ENCODE assay signal across 10 mouse cellular contexts in the genomic region with DNA sequence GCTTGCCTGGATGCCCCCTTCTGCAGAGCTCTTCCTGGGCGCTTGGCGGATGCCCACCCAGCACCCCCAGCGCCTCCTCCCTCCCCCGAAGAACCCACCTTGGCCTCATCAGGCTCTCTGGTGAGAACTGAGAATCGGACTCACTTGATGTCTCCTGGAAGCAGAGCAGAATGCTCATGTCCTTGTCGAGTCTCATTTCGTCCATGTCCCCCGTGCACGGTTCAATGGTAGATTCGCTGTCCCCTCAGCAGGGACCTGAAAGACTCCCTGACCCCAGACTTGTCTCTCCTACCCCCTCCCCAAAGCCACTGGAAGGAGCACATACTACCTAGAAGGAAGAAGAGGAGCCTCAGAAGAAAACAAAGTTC. TPM values are rescaled to one million over a fixed set of nuclear protein-coding genes. Genes with fewer than 3 reads are reported as not detected.
DNase-seq lines count a peak whose midpoint lies in the region; ATAC-seq and TF ChIP-seq lines count a peak whose summit lies in the region.
"Had no signal": no experiment of that assay in that cellular context is flagged by ENCODE, and none has a peak within 500 bp of the region (broad histone marks: within the 10 kb centered on the region; RNA-seq: fewer than 3 reads in every experiment).

No protein-coding gene starts in this region.

- ATAC-seq in hindbrain, embryonic 14.5 days (ENCODE audit: low FRiP score), result no peak
- ATAC-seq in limb, embryonic 15.5 days (ENCODE audit: insufficient number of reproducible peaks, low FRiP score, low TSS enrichment, low read depth), result no peak

- no peak for TF ChIP-seq POLR2A in kidney, adult 2 months (IDR thresholded peaks at IDR 0.05; ENCODE audit: low read depth, low read length)
- TF ChIP-seq POLR2A in ES-Bruce4 (IDR thresholded peaks at IDR 0.05; ENCODE audit: insufficient read depth, low read length), result no peak

- H3K36me3 ChIP-seq in kidney, adult 2 months (ENCODE audit: control insufficient read depth, insufficient read depth, low read length), result peaks cover 2% of the 10 kb centered on the region; the same call in 1 of the 2 replicates
- no peaks in the 10 kb centered on the region for H3K36me3 ChIP-seq in ES-Bruce4 (ENCODE audit: control insufficient read depth, insufficient read depth, low read length, poor library complexity, severe bottlenecking)
- no peaks in the 10 kb centered on the region for H3K36me3 ChIP-seq in hindbrain, embryonic 14.5 days (replicated peaks; ENCODE audit: control insufficient read depth, insufficient read depth)
- no peaks in the 10 kb centered on the region for H3K36me3 ChIP-seq in limb, embryonic 15.5 days
- H3K36me3 ChIP-seq: liver, embryonic 13.5 days had no signal

- H3K9ac ChIP-seq in ES-Bruce4 (ENCODE audit: low read depth, poor library complexity, severe bottlenecking), result no peak overlapping the region
- peak overlapping the region; percentile 97 for H3K9ac ChIP-seq in hindbrain, embryonic 14.5 days
- no peak overlapping the region for H3K9ac ChIP-seq in limb, embryonic 15.5 days
- H3K9ac ChIP-seq: liver, embryonic 13.5 days had no signal

- H3K4me3 ChIP-seq in kidney, adult 2 months (ENCODE audit: insufficient read depth, low read depth, low read length), result peak overlapping the region; percentile 91
- H3K4me3 ChIP-seq in ES-Bruce4 (ENCODE audit: low read depth, low read length), result peak overlapping the region; percentile 53; the same call in 1 of the 2 replicates
- peak overlapping the region; percentile 48 for H3K4me3 ChIP-seq in hindbrain, embryonic 14.5 days (replicated peaks; ENCODE audit: low read length)
- 0 out of 2 replicates have a peak overlapping the region, but pooled peaks have one; percentile 5 for H3K4me3 ChIP-seq in limb, embryonic 15.5 days

- no peak for DNase-seq in kidney, adult 2 months
- DNase-seq in kidney, postnatal 25 days, result no peak
- DNase-seq in hindbrain, embryonic 14.5 days (ENCODE audit: low spot score), result no peak
- no peak for DNase-seq in frontal cortex, postnatal 25 days (ENCODE audit: low spot score in 2 of 2)
- DNase-seq in cerebellum, postnatal 25 days, result no peak
- DNase-seq in testis, postnatal 10 days (ENCODE audit: low spot score), result no peak
- DNase-seq: liver, embryonic 13.5 days; right cerebral cortex, postnatal 14 days had no signal

- no peaks in the 10 kb centered on the region for H3K27me3 ChIP-seq in kidney, adult 2 months (replicated peaks; ENCODE audit: control insufficient read depth, insufficient read depth, low read length)
- H3K27me3 ChIP-seq in ES-Bruce4 (ENCODE audit: control insufficient read depth, insufficient read depth, low read length, poor library complexity, severe bottlenecking), result peaks cover 79% of the 10 kb centered on the region
- H3K27me3 ChIP-seq in hindbrain, embryonic 14.5 days (ENCODE audit: control insufficient read depth, insufficient read depth, low read length), result peaks cover 88% of the 10 kb centered on the region
- H3K27me3 ChIP-seq in limb, embryonic 15.5 days, result peaks cover 100% of the 10 kb centered on the region

- no peak for TF ChIP-seq EP300 in ES-Bruce4 (IDR thresholded peaks at IDR 0.05; ENCODE audit: insufficient read depth, low read depth, low read length)

- peak overlapping the region; percentile 92; the same call in 1 of the 2 replicates for H3K27ac ChIP-seq in kidney, adult 2 months (ENCODE audit: insufficient read depth, low read depth, low read length)
- H3K27ac ChIP-seq in ES-Bruce4 (ENCODE audit: insufficient read depth, low read length), result no peak overlapping the region
- peak overlapping the region; percentile 85 for H3K27ac ChIP-seq in hindbrain, embryonic 14.5 days
- no peak overlapping the region for H3K27ac ChIP-seq in limb, embryonic 15.5 days
- H3K27ac ChIP-seq: liver, embryonic 13.5 days had no signal

- peak overlapping the region; percentile 77 for H3K4me2 ChIP-seq in hindbrain, embryonic 14.5 days (replicated peaks)
- no peak overlapping the region for H3K4me2 ChIP-seq in limb, embryonic 15.5 days

- 40% methylated on average over 10 of the region's 10 CpGs for WGBS in kidney, adult 2 months
- 2% methylated on average over 10 of the region's 10 CpGs for WGBS in hindbrain, embryonic 14.5 days
- whole genome bisulfite sequencing in limb, embryonic 15.5 days, result 8% methylated on average over 9 of the region's 10 CpGs

- TF ChIP-seq CTCF in kidney, adult 2 months (conservative IDR thresholded peaks at IDR 0.05; ENCODE audit: insufficient read depth, insufficient read length, low read depth, low read length), result no peak
- TF ChIP-seq CTCF in ES-Bruce4 (IDR thresholded peaks at IDR 0.05; ENCODE audit: low read depth, low read length), result no peak

- H3K4me1 ChIP-seq in kidney, adult 2 months (ENCODE audit: control insufficient read depth, insufficient read depth, low read length), result 0 out of 2 replicates have a peak, but pooled peaks cover 1% of the 10 kb centered on the region
- no peaks in the 10 kb centered on the region for H3K4me1 ChIP-seq in ES-Bruce4 (ENCODE audit: control insufficient read depth, insufficient read depth, low read length)
- no peaks in the 10 kb centered on the region for H3K4me1 ChIP-seq in hindbrain, embryonic 14.5 days (replicated peaks; ENCODE audit: control insufficient read depth, insufficient read depth, low read length)
- peaks cover 26% of the 10 kb centered on the region for H3K4me1 ChIP-seq in limb, embryonic 15.5 days

- H3K9me3 ChIP-seq in ES-Bruce4 (replicated peaks; ENCODE audit: control insufficient read depth, insufficient read depth, low read length, poor library complexity, severe bottlenecking), result no peaks in the 10 kb centered on the region
- no peaks in the 10 kb centered on the region for H3K9me3 ChIP-seq in hindbrain, embryonic 14.5 days (ENCODE audit: control insufficient read depth, low read length)
- no peaks in the 10 kb centered on the region for H3K9me3 ChIP-seq in limb, embryonic 15.5 days
- H3K9me3 ChIP-seq: liver, embryonic 13.5 days had no signal

RNA-seq across cellular contexts. Expression of a gene that starts 2.1 kb away (rescaled TPM):
- polyA plus RNA-seq in kidney, adult 2 months (2012; rRNA removed), result 7.7 and 8.4 TPM in 2 replicates
- polyA plus RNA-seq in ES-Bruce4 (2011; ENCODE audit: insufficient read depth, insufficient read length, low read depth, missing spikeins), result not detected in 2 replicates
- polyA plus RNA-seq in hindbrain, embryonic 14.5 days (2014; fragmentation: Nextera tagmentation; extraction: Ambion mirVana), result 140 and 157 TPM in 2 replicates
- polyA plus RNA-seq in limb, embryonic 15.5 days (2015; fragmentation: Nextera tagmentation; extraction: Ambion mirVana), result 0.60 and 0.73 TPM in 2 replicates

RNA-seq across cellular contexts. Expression of a gene that starts 8.8 kb away (rescaled TPM):
- 62.7 and 67.9 TPM in 2 replicates for polyA plus RNA-seq in kidney, adult 2 months (2012; rRNA removed)
- polyA plus RNA-seq in ES-Bruce4 (2011; ENCODE audit: insufficient read depth, insufficient read length, low read depth, missing spikeins), result not detected in 2 replicates
- 71.4 and 90.1 TPM in 2 replicates for polyA plus RNA-seq in hindbrain, embryonic 14.5 days (2014; fragmentation: Nextera tagmentation; extraction: Ambion mirVana)
- polyA plus RNA-seq in limb, embryonic 15.5 days (2015; fragmentation: Nextera tagmentation; extraction: Ambion mirVana), result 0.31 and 0.55 TPM in 2 replicates

RNA-seq across cellular contexts. Expression of a gene that starts 14.6 kb away (rescaled TPM):
- 15.5 and 16.5 TPM in 2 replicates for polyA plus RNA-seq in kidney, adult 2 months (2012; rRNA removed)
- polyA plus RNA-seq in ES-Bruce4 (2011; ENCODE audit: insufficient read depth, insufficient read length, low read depth, missing spikeins), result not detected in 2 replicates
- polyA plus RNA-seq in hindbrain, embryonic 14.5 days (2014; fragmentation: Nextera tagmentation; extraction: Ambion mirVana), result 40.8 and 45.6 TPM in 2 replicates
- polyA plus RNA-seq in limb, embryonic 15.5 days (2015; fragmentation: Nextera tagmentation; extraction: Ambion mirVana), result 3.3 and 4.2 TPM in 2 replicates

RNA-seq across cellular contexts. Expression of a gene that starts 17.0 kb away (rescaled TPM):
- 12.6 and 14.6 TPM in 2 replicates for polyA plus RNA-seq in kidney, adult 2 months (2012; rRNA removed)
- polyA plus RNA-seq in ES-Bruce4 (2011; ENCODE audit: insufficient read depth, insufficient read length, low read depth, missing spikeins), result 0.35 and 0.70 TPM in 2 replicates
- polyA plus RNA-seq in hindbrain, embryonic 14.5 days (2014; fragmentation: Nextera tagmentation; extraction: Ambion mirVana), result 4.0 and 5.4 TPM in 2 replicates
- 0.29 and 0.41 TPM in 2 replicates for polyA plus RNA-seq in limb, embryonic 15.5 days (2015; fragmentation: Nextera tagmentation; extraction: Ambion mirVana)

RNA-seq across cellular contexts. Expression of a gene that starts 19.3 kb away (rescaled TPM):
- 51.7 and 69.9 TPM in 2 replicates for polyA plus RNA-seq in kidney, adult 2 months (2012; rRNA removed)
- polyA plus RNA-seq in ES-Bruce4 (2011; ENCODE audit: insufficient read depth, insufficient read length, low read depth, missing spikeins), result 0.48 TPM in 1 of 2 replicates, not detected in the other
- 41.2 and 50.6 TPM in 2 replicates for polyA plus RNA-seq in hindbrain, embryonic 14.5 days (2014; fragmentation: Nextera tagmentation; extraction: Ambion mirVana)
- 0.36 and 0.37 TPM in 2 replicates for polyA plus RNA-seq in limb, embryonic 15.5 days (2015; fragmentation: Nextera tagmentation; extraction: Ambion mirVana)
- polyA plus RNA-seq: liver, embryonic 13.5 days had no signal

Comparison
In these comparisons a context has a peak if more than half of its experiments do, and no peak if none do; other contexts are left out.
1. H3K27ac ChIP-seq: peak in kidney, adult 2 months (single experiment) and hindbrain, embryonic 14.5 days (single experiment); none in ES-Bruce4 (single experiment) and limb, embryonic 15.5 days (single experiment).
2. H3K4me3 ChIP-seq: peak in every context shown above with its lines; median percentile 91 in kidney, adult 2 months; 53 in ES-Bruce4; 48 in hindbrain, embryonic 14.5 days; 5 in limb, embryonic 15.5 days.
3. RNA of a gene that starts 2.1 kb away (polyA plus RNA-seq): 140 to 157 TPM in hindbrain, embryonic 14.5 days; 7.7 to 8.4 TPM in kidney, adult 2 months, 0.60 to 0.73 TPM in limb, embryonic 15.5 days and not detected in ES-Bruce4; every median in the first group is over 10 times any median in the second.
4. RNA of a gene that starts 8.8 kb away (polyA plus RNA-seq): 71.4 to 90.1 TPM in hindbrain, embryonic 14.5 days and 62.7 to 67.9 TPM in kidney, adult 2 months; 0.31 to 0.55 TPM in limb, embryonic 15.5 days and not detected in ES-Bruce4; every median in the first group is over 10 times any median in the second.